Mouse (Mus musculus): ENCODE results near the gene Lig1. TPM values are rescaled to one million over a fixed set of nuclear protein-coding genes. Genes with fewer than 3 reads are reported as not detected.
"Not testable (repeated sequence)": the region's sequence is repeated elsewhere in the genome, so short reads cannot be mapped to it uniquely, and the experiment has no call there.

The Lig1 gene
- total and polyA plus RNA-seq, 3 experiments: 66.8 to 143 (median 89.3) TPM

DNA sequence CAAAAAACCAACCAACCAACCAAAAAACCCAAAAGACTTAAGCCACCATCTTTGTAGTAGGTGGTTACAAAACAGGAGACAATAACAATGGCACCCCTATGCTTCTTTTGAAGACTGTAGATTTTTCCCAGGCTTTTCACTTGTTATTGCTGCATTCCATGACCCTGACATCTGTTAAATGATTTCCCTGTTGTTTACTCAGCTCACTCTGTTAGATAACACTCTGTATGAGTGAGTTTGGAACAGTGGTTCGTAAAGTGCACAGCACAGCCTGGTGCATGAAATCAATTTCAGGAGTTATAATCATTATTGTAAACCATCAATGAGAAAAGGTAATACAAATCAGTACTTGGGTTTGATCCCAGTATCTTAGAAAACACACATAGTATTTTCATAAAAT is 5.4 kb upstream of the Lig1 start:
- H3K36me3 ChIP-seq (replicated peaks): peaks cover 39% of the 10 kb centered on the region
- no peak for ATAC-seq (ENCODE audit: extremely low read depth, insufficient number of reproducible peaks, low FRiP score, poor library complexity, severe bottlenecking)
- no peak overlapping the region for H3K4me3 ChIP-seq (ENCODE audit: low read depth, low read length)

DNA sequence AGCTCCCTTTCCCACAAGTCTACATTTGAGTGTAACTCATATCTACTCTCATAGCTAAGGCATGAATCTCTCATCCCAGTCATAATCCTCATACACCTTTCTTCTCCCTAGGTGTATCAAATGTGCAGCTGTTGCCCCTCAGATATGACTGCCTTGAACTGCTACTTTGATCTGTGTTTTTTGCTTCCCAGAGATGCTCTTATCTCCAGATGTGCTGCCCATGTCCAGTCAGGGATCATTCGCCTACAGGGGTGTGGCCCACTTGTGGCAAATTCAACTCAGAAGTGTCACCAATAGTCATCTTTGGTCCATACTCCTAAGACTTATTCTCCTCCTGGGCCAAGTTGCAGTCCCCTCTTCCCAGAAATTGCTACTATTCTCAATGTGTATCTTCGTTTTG is 750 bp downstream of the Lig1 start:
- TF ChIP-seq POLR2AphosphoS5 (IDR thresholded peaks at IDR 0.05; ENCODE audit: insufficient replicate concordance, low read depth, low read length): no peak
- TF ChIP-seq GATA2 (IDR thresholded peaks at IDR 0.05; ENCODE audit: borderline replicate concordance, low read depth, low read length): no peak
- TF ChIP-seq TAL1 (conservative IDR thresholded peaks at IDR 0.05; ENCODE audit: low read depth, low read length): no peak
- no peak for TF ChIP-seq CTCF (IDR thresholded peaks at IDR 0.05; ENCODE audit: low read depth, low read length)
- no peak for TF ChIP-seq GATA1 (IDR thresholded peaks at IDR 0.05; ENCODE audit: borderline replicate concordance, low read length)

More for the DNA sequence above, 5.4 kb upstream of the Lig1 start:
- Histone ChIP-seq H3K9me3 (replicated peaks) (no peaks in the 10 kb centered on the region), H3K27me3 (ENCODE audit: insufficient read depth, low read length) (no peaks in the 10 kb centered on the region), H3K4me1 (ENCODE audit: insufficient read depth, low read depth, low read length) (peaks cover 10% of the 10 kb centered on the region)
- no peak for DNase-seq (ENCODE audit: low spot score)
- TF ChIP-seq POLR2AphosphoS5 (IDR thresholded peaks at IDR 0.05; ENCODE audit: insufficient replicate concordance, low read depth, low read length): no peak
- no peak for TF ChIP-seq CTCF (IDR thresholded peaks at IDR 0.05; ENCODE audit: low read depth, low read length)
- no peak for TF ChIP-seq GATA2 (IDR thresholded peaks at IDR 0.05; ENCODE audit: borderline replicate concordance, low read depth, low read length)
- TF ChIP-seq GATA1 (IDR thresholded peaks at IDR 0.05; ENCODE audit: borderline replicate concordance, low read length): no peak
- no peak for TF ChIP-seq TAL1 (conservative IDR thresholded peaks at IDR 0.05; ENCODE audit: low read depth, low read length)

DNA sequence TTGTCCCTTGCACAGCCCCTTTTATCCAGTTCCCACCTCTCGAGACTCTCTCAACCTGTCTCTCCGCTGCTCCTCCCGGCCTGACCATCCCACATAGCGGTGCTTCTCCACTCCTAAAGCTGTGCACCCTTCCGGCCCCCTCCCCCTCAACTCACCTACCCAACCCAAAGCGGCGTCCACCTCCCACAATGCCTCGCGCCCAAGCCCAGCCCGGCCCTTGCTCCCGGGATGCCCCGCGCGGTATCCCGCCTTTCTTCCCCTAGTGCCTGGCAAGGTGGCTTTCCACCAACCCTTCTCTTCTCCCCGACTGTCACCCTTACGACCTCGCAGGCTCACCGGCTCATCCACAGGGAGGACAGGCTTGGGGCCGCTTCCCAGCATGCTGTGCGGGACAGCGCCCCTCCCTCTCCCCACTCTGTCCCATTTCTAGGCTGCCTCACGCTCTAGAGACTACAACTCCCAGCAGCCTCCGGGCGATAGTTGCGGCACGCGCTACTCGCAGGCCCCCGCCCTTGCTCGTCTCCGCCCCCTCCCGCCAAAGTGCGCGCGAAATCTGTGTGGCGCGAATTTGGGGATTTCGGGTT is 1.3 kb downstream of the Lig1 start, which contains the start of gene Zswim9:
Gene Zswim9, minus strand, starts transcription at position 414 of the 584 bp plus-strand sequence.
- H3K9me3 ChIP-seq (replicated peaks): no peaks in the 10 kb centered on the region
- peaks cover 48% of the 10 kb centered on the region for H3K4me1 ChIP-seq (ENCODE audit: insufficient read depth, low read depth, low read length)
- peak within 1 kb of the TSS; percentile 83 for H3K4me3 ChIP-seq (ENCODE audit: low read depth, low read length)
- peak; percentile 89 for ATAC-seq (ENCODE audit: extremely low read depth, insufficient number of reproducible peaks, low FRiP score, poor library complexity, severe bottlenecking)
- DNase-seq (ENCODE audit: low spot score): peak; percentile 85
- H3K27me3 ChIP-seq (ENCODE audit: insufficient read depth, low read length): no peaks in the 10 kb centered on the region
- H3K36me3 ChIP-seq (replicated peaks): peaks cover 66% of the 10 kb centered on the region
- TF ChIP-seq GATA2 (IDR thresholded peaks at IDR 0.05; ENCODE audit: borderline replicate concordance, low read depth, low read length) (no peak), TAL1 (conservative IDR thresholded peaks at IDR 0.05; ENCODE audit: low read depth, low read length) (no peak), POLR2AphosphoS5 (IDR thresholded peaks at IDR 0.05; ENCODE audit: insufficient replicate concordance, low read depth, low read length) (no peak), CTCF (IDR thresholded peaks at IDR 0.05; ENCODE audit: low read depth, low read length) (no peak), GATA1 (IDR thresholded peaks at IDR 0.05; ENCODE audit: borderline replicate concordance, low read length) (no peak)

More for the DNA sequence above, 750 bp downstream of the Lig1 start:
- DNase-seq (ENCODE audit: low spot score) (peak; percentile 15), ATAC-seq (ENCODE audit: extremely low read depth, insufficient number of reproducible peaks, low FRiP score, poor library complexity, severe bottlenecking) (no peak)
- H3K36me3 ChIP-seq (replicated peaks): peaks cover 65% of the 10 kb centered on the region
- no peaks in the 10 kb centered on the region for H3K27me3 ChIP-seq (ENCODE audit: insufficient read depth, low read length)
- peak overlapping the region; percentile 83 for H3K4me3 ChIP-seq (ENCODE audit: low read depth, low read length)
- H3K4me1 ChIP-seq (ENCODE audit: insufficient read depth, low read depth, low read length): peaks cover 46% of the 10 kb centered on the region
- no peaks in the 10 kb centered on the region for H3K9me3 ChIP-seq (replicated peaks)

DNA sequence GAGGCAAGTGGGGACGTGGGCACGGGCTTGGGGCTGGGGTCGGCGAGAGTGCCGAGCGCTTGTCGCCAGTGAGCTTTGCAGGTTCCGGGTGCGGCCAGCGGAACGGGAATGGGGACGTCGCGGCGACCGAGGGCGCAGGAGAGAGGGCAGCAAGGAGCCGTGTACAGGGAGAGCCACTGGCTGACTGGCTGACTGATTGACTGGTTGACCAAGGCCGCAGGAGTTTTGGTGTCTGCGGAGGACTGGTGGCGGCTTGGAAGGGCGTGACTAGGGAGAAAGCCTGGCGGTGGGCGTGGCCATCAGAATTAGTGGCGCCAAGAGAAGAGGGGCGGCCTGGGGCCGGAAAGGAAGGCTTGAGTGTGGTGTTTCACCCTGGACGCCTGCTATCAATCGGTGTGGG is 1.9 kb downstream of the Lig1 start:
- Histone ChIP-seq H3K4me1 (ENCODE audit: insufficient read depth, low read depth, low read length) (peaks cover 48% of the 10 kb centered on the region), H3K36me3 (replicated peaks) (peaks cover 66% of the 10 kb centered on the region), H3K4me3 (ENCODE audit: low read depth, low read length) (peak overlapping the region; percentile 83)
- H3K9me3 ChIP-seq (replicated peaks); DNase-seq (ENCODE audit: low spot score); H3K27me3 ChIP-seq (ENCODE audit: insufficient read depth, low read length): not testable (repeated sequence)
- peak; percentile 41 for ATAC-seq (ENCODE audit: extremely low read depth, insufficient number of reproducible peaks, low FRiP score, poor library complexity, severe bottlenecking)

DNA sequence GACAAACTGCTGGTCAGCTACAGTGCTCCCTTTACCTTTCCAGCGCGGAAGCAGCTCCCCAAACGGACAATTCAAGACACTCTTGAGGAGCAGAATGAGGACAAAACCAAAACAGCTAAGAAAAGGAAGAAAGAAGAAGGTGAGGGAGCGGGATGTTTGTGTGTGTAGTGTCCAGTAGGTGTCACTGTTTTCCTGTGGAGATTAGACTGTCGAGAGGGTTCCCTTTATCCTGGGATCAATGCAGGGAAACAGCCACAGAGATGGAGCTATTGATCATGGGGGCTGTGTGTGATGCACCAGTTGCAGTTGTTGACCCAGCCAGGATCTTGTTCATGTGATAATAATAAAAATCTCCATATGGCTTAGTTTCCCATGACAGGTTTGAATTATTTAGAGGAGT is 11.5 kb downstream of the Lig1 start:
- H3K4me1 ChIP-seq (ENCODE audit: insufficient read depth, low read depth, low read length): peaks cover 19% of the 10 kb centered on the region
- no peak overlapping the region for H3K4me3 ChIP-seq (ENCODE audit: low read depth, low read length)
- TF ChIP-seq POLR2AphosphoS5 (IDR thresholded peaks at IDR 0.05; ENCODE audit: insufficient replicate concordance, low read depth, low read length) (no peak), CTCF (IDR thresholded peaks at IDR 0.05; ENCODE audit: low read depth, low read length) (peak; percentile 24; the same call in 1 of the 2 replicates), GATA2 (IDR thresholded peaks at IDR 0.05; ENCODE audit: borderline replicate concordance, low read depth, low read length) (no peak)
- no peak for ATAC-seq (ENCODE audit: extremely low read depth, insufficient number of reproducible peaks, low FRiP score, poor library complexity, severe bottlenecking)
- no peak for DNase-seq (ENCODE audit: low spot score)
- peaks cover 99% of the 10 kb centered on the region for H3K36me3 ChIP-seq (replicated peaks)
- H3K27me3 ChIP-seq (ENCODE audit: insufficient read depth, low read length): no peaks in the 10 kb centered on the region
- no peaks in the 10 kb centered on the region for H3K9me3 ChIP-seq (replicated peaks)

DNA sequence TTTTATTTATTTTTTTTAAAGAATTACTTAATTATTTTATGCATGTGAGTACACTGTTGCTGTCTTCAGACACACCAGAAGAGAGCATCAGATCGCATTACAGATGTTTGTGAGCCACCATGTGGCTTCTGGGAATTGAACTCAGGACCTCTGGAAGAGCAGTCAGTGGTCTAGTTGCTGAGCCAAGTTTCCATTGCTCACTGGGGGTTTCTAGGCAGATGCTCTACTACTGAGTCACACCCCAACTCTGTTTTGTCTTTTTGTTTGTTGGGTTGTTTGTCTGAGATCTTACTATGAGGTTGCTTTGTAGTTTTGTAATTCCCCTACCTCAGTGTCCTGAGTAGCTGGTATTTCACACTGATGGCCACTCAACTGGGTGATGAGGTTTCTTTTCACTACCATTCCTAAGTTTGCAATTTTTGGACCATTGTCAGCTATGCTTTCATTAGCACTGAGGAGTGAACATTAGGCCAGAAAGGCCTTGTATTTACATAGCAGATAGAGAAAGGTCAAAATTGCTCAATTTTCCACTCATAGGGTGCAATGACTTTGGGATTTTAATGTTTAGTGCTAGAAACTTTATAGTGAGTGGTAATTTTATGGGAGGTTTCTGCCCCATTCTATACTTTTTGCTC is 13.1 kb downstream of the Lig1 start:
- Histone ChIP-seq H3K4me3 (ENCODE audit: low read depth, low read length) (no peak overlapping the region), H3K4me1 (ENCODE audit: insufficient read depth, low read depth, low read length) (peaks cover 32% of the 10 kb centered on the region), H3K36me3 (replicated peaks) (peaks cover 99% of the 10 kb centered on the region), H3K9me3 (replicated peaks) (no peaks in the 10 kb centered on the region), H3K27me3 (ENCODE audit: insufficient read depth, low read length) (no peaks in the 10 kb centered on the region)
- no peak for TF ChIP-seq GATA1 (IDR thresholded peaks at IDR 0.05; ENCODE audit: borderline replicate concordance, low read length)
- TF ChIP-seq CTCF (IDR thresholded peaks at IDR 0.05; ENCODE audit: low read depth, low read length): no peak
- no peak for TF ChIP-seq POLR2AphosphoS5 (IDR thresholded peaks at IDR 0.05; ENCODE audit: insufficient replicate concordance, low read depth, low read length)
- no peak for DNase-seq (ENCODE audit: low spot score)
- ATAC-seq (ENCODE audit: extremely low read depth, insufficient number of reproducible peaks, low FRiP score, poor library complexity, severe bottlenecking): no peak

Data from G1E (cell line).